Mouse (Mus musculus) thymus, adult 18-20 months (tissue): ENCODE measurements around the gene Idh1.

ENCODE experiments used
- DNase-seq, 2 experiments: peaks; one replicate each; pipeline ENCODE4 v3.0.0; 2022; ENCODE audit warnings: mixed read lengths in 2 of 2

The Idh1 gene

GRCm38 (mm10) chr1:65176171-65176570, 10.1 kb downstream of the Idh1 start:
- no peak for DNase-seq

- no peak for DNase-seq
Measured at GRCm38 (mm10) chr1:65173716-65174115, 12.6 kb downstream of the Idh1 start.

GRCm38 (mm10) chr1:65171579-65171978, 14.7 kb downstream of the Idh1 start:
- DNase-seq: no peak

GRCm38 (mm10) chr1:65169947-65170346, 16.4 kb downstream of the Idh1 start:
- no peak for DNase-seq

- DNase-seq: no peak
Measured at GRCm38 (mm10) chr1:65169536-65169935, 16.8 kb downstream of the Idh1 start.

GRCm38 (mm10) chr1:65167496-65167895, 18.8 kb downstream of the Idh1 start:
- no peak for DNase-seq

GRCm38 (mm10) chr1:65162210-65162609, 24.1 kb downstream of the Idh1 start:
- no peak for DNase-seq

GRCm38 (mm10) chr1:65156111-65156510, 30.2 kb downstream of the Idh1 start:
- DNase-seq: no peak

- DNase-seq: no peak
Measured at GRCm38 (mm10) chr1:65154814-65155213, 31.5 kb downstream of the Idh1 start.

GRCm38 (mm10) chr1:65147971-65148370, 38.3 kb downstream of the Idh1 start:
- no peak for DNase-seq

- DNase-seq: no peak
Measured at GRCm38 (mm10) chr1:65147326-65147725, 39.0 kb downstream of the Idh1 start.

GRCm38 (mm10) chr1:65146601-65147000, 39.7 kb downstream of the Idh1 start:
- no peak for DNase-seq

- DNase-seq: no peak
Measured at GRCm38 (mm10) chr1:65144783-65145182, 41.5 kb downstream of the Idh1 start.

- DNase-seq: no peak
Measured at GRCm38 (mm10) chr1:65137560-65137959, 48.7 kb downstream of the Idh1 start.

- DNase-seq: no peak
Measured at GRCm38 (mm10) chr1:65132833-65133232, 53.5 kb downstream of the Idh1 start.

- DNase-seq: no peak
Measured at GRCm38 (mm10) chr1:65131671-65132070, 54.6 kb downstream of the Idh1 start.

GRCm38 (mm10) chr1:65130226-65130625, 56.1 kb downstream of the Idh1 start:
- no peak for DNase-seq

GRCm38 (mm10) chr1:65129634-65130180, 56.6 kb downstream of the Idh1 start:
- no peak for DNase-seq

- DNase-seq: no peak
Measured at GRCm38 (mm10) chr1:65122574-65123372, 63.5 kb downstream of the Idh1 start, which contains the start of gene D630023F18Rik. TSS of gene D630023F18Rik (minus strand) at chr1:65123214.

- no peak for DNase-seq
Measured at GRCm38 (mm10) chr1:65119438-65119837, 66.9 kb downstream of the Idh1 start, which contains the start of gene Gm28845. TSS of gene Gm28845 (minus strand) at chr1:65119558.

- no peak for DNase-seq
Measured at GRCm38 (mm10) chr1:65118150-65118913, 68.0 kb downstream of the Idh1 start.

GRCm38 (mm10) chr1:65113536-65114172, 72.6 kb downstream of the Idh1 start:
- no peak for DNase-seq

GRCm38 (mm10) chr1:65112807-65113196, 73.5 kb downstream of the Idh1 start:
- DNase-seq: no peak
